Mouse (Mus musculus): ENCODE data around the gene Card6. TPM values are rescaled to one million over a fixed set of nuclear protein-coding genes. Genes with fewer than 3 reads are reported as not detected.

Card6 gene
- polyA plus RNA-seq, 1 experiment from 2014 or later = 1.9 TPM

DNA sequence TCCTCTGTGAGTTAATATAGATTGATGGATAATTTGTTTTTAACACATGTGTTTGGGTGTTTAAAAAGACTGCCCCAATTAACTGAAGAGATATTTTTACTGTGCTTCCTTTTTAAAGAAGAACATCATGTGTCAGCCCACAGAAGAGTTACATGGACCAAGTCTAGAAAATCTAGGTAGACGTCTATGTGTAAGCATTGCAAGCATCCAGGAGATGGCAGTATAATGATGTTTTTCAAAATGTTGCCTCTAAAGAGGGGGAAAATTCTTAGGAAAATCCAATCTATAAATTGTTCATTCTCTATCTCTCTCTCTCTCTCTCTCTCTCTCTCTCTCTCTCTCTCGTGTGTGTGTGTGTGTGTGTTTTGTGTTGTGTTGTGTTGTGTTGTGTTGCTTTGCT, 22.2 kb downstream of the Card6 start:
- Histone ChIP-seq H3K4me1 (ENCODE audit: control insufficient read depth, insufficient read depth, low read length) (0 out of 2 replicates have a peak, but pooled peaks cover 2% of the 10 kb centered on the region), H3K36me3 (ENCODE audit: control insufficient read depth, insufficient read depth, low read length) (no peaks in the 10 kb centered on the region), H3K27ac (ENCODE audit: low read length) (no peak overlapping the region), H3K9ac (replicated peaks; ENCODE audit: low read depth, low read length) (no peak overlapping the region), H3K9me3 (ENCODE audit: control insufficient read depth, low read depth, low read length) (no peaks in the 10 kb centered on the region), H3K27me3 (ENCODE audit: control insufficient read depth, insufficient read depth, low read length) (no peaks in the 10 kb centered on the region), H3K4me2 (replicated peaks; ENCODE audit: low read depth, low read length) (no peak overlapping the region), H3K4me3 (ENCODE audit: low read depth, low read length) (no peak overlapping the region)
- 16% methylated on average over 2 of the region's 2 CpGs for WGBS
- no peak for ATAC-seq (ENCODE audit: insufficient number of reproducible peaks, insufficient read depth, low FRiP score, low read depth)

DNA sequence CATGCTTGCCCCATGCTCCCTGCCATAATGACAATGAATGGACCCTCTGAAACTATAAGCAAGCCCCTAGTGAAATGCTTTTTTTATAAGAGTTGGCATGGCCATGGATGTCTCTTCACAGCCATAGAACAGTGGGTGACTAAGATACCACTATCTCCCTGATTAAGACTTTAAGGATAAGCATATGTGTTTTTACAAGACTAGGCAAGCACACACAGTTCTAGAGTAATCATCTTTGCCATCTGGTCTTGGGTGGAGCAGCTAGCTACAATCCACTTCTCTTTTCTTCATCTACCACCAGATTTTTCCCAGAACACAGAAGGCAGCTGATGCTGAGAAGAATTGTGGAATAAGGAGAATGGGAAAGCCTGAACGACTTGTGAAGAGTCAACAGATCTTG, 27.1 kb downstream of the Card6 start:
- no peaks in the 10 kb centered on the region for H3K9me3 ChIP-seq (ENCODE audit: control insufficient read depth, low read depth, low read length)
- H3K27me3 ChIP-seq (ENCODE audit: control insufficient read depth, insufficient read depth, low read length) = no peaks in the 10 kb centered on the region
- WGBS = 68% methylated on average over 1 of the region's 1 CpGs
- no peaks in the 10 kb centered on the region for H3K4me1 ChIP-seq (ENCODE audit: control insufficient read depth, insufficient read depth, low read length)
- no peak overlapping the region for H3K4me2 ChIP-seq (replicated peaks; ENCODE audit: low read depth, low read length)
- H3K9ac ChIP-seq (replicated peaks; ENCODE audit: low read depth, low read length) = no peak overlapping the region
- no peaks in the 10 kb centered on the region for H3K36me3 ChIP-seq (ENCODE audit: control insufficient read depth, insufficient read depth, low read length)
- ATAC-seq (ENCODE audit: insufficient number of reproducible peaks, insufficient read depth, low FRiP score, low read depth) = no peak
- no peak overlapping the region for H3K27ac ChIP-seq (ENCODE audit: low read length)
- no peak overlapping the region for H3K4me3 ChIP-seq (ENCODE audit: low read depth, low read length)

DNA sequence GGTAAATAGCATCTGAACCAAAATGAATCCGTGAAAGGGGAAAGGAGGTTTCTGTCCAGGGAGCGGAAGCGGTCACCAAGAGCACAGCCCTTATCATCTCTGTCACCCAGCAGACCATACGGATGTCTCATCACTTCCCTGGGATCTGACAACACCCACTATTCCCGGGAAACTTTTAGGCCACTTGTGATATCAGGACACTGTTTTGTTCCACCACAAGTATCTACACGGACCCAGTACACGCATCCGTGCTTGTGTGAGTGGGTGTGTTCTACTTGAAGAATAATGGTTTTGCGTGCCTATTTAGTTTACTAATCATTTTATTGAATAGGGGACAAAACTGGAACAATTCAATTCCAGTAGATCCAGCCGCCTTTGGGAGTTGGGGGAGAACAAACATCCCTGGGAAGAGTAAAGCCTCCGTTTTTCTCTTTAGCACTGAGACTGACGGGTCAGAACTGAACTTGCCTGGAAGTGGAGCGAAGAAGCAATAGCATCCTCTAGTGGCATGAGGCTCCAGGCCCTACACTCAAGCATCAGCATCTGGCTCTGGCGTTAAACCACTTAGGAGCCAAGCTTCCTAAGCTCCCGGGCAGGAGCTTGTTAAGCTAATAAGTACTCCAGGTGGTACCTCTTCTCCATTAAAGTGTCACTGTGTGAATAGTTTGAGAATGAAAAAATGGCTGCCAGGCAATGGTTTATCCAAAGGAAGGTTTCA, 39.4 kb downstream of the Card6 start:
- Histone ChIP-seq H3K4me3 (ENCODE audit: low read depth, low read length) (no peak overlapping the region), H3K27ac (ENCODE audit: low read length) (no peak overlapping the region), H3K9me3 (ENCODE audit: control insufficient read depth, low read depth, low read length) (no peaks in the 10 kb centered on the region), H3K4me1 (ENCODE audit: control insufficient read depth, insufficient read depth, low read length) (no peaks in the 10 kb centered on the region), H3K27me3 (ENCODE audit: control insufficient read depth, insufficient read depth, low read length) (no peaks in the 10 kb centered on the region), H3K9ac (replicated peaks; ENCODE audit: low read depth, low read length) (no peak overlapping the region), H3K36me3 (ENCODE audit: control insufficient read depth, insufficient read depth, low read length) (no peaks in the 10 kb centered on the region), H3K4me2 (replicated peaks; ENCODE audit: low read depth, low read length) (no peak overlapping the region)
- WGBS = 58% methylated on average over 15 of the region's 15 CpGs
- ATAC-seq (ENCODE audit: insufficient number of reproducible peaks, insufficient read depth, low FRiP score, low read depth) = no peak

DNA sequence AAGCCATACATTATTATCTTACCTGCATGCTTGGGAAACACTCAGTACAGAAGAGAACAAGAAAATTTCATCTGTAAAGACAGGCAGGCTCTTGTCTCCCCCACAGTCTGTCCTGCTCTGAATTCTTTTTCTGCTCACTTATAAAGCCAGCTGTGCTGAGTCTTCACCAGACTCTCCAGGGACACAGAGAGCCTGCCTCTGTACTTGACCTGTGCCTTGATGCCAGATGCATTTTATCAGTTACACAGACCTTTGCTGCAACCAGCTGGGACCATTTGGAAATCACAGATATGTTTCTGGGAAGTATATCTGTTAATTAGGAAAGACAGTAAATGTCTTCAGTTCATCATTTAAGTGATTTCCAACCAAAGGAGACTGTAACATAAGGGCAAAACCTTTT, 44.7 kb downstream of the Card6 start, which contains the start of gene C7:
Gene C7 (minus strand): TSS at position 106 of the 400 bp plus-strand sequence.
- Histone ChIP-seq H3K4me3 (ENCODE audit: low read depth, low read length) (no peak within 1 kb of the TSS), H3K27me3 (ENCODE audit: control insufficient read depth, insufficient read depth, low read length) (no peaks in the 10 kb centered on the region), H3K4me2 (replicated peaks; ENCODE audit: low read depth, low read length) (no peak within 1 kb of the TSS), H3K36me3 (ENCODE audit: control insufficient read depth, insufficient read depth, low read length) (no peaks in the 10 kb centered on the region), H3K27ac (ENCODE audit: low read length) (no peak within 1 kb of the TSS), H3K9me3 (ENCODE audit: control insufficient read depth, low read depth, low read length) (no peaks in the 10 kb centered on the region), H3K4me1 (ENCODE audit: control insufficient read depth, insufficient read depth, low read length) (no peaks in the 10 kb centered on the region), H3K9ac (replicated peaks; ENCODE audit: low read depth, low read length) (no peak within 1 kb of the TSS)
- ATAC-seq (ENCODE audit: insufficient number of reproducible peaks, insufficient read depth, low FRiP score, low read depth) = no peak

Other genes starting within 250 kb of the Card6 start
- not detected in 2 replicates for gene Mroh2b, start 209.8 kb downstream of the Card6 start, polyA plus RNA-seq (2014; fragmentation: Nextera tagmentation; extraction: Ambion mirVana)
- not detected in 2 replicates for gene C7, start 44.8 kb downstream of the Card6 start, polyA plus RNA-seq (2014; fragmentation: Nextera tagmentation; extraction: Ambion mirVana)
- 834 and 883 TPM in 2 replicates for gene Rpl37, start 8.1 kb upstream of the Card6 start, polyA plus RNA-seq (2014; fragmentation: Nextera tagmentation; extraction: Ambion mirVana)
- gene Prkaa1, start 35.3 kb upstream of the Card6 start, polyA plus RNA-seq (2014; fragmentation: Nextera tagmentation; extraction: Ambion mirVana) = 25.6 and 28.3 TPM in 2 replicates
- 47.6 and 49.1 TPM in 2 replicates for gene Ttc33, start 77.0 kb upstream of the Card6 start, polyA plus RNA-seq (2014; fragmentation: Nextera tagmentation; extraction: Ambion mirVana)
- 5.1 and 5.8 TPM in 2 replicates for gene Ptger4, start 135.6 kb upstream of the Card6 start, polyA plus RNA-seq (2014; fragmentation: Nextera tagmentation; extraction: Ambion mirVana)

Measured in stomach, embryonic 14.5 days (tissue).